Mouse (Mus musculus) bone marrow, adult 2 months (tissue): Measurements from ENCODE around the gene Ipo5.

Experiments
- CTCF ChIP-seq: fragments of 200-500 bp; IDR thresholded peaks from 2 replicates; pipeline ENCODE4 v1.5.1; 2011; ENCODE audit warnings: low read length, control low read depth; ENCODE audit not compliant: control insufficient read depth, insufficient read depth
- POLR2A ChIP-seq: fragments of 200-500 bp; IDR thresholded peaks from 2 replicates; pipeline ENCODE4 v1.6.1; 2011; ENCODE audit warnings: low read depth, mild to moderate bottlenecking, control low read depth, low read length, borderline replicate concordance; ENCODE audit not compliant: control insufficient read depth

DNA sequence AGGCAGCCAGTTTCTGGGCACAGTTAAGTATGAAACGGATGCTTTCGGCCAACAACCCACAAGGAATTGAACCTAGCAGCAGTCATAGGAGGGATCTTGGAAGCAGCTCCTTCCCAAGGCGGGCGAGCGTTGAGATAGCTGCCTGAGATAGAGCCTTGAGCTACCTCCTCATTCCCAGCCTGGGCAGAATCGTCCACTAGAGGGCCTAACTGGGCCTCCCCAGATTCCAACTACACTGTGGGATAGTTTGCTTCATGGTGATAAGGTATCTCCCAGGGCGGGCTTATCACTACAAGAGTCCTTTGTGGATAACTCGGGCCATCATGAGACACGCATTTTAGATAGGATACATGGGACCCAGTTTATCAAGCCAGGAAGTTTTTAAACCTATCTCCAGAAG, 35.9 kb upstream of the Ipo5 start:
- no peak for TF ChIP-seq CTCF
- no peak for TF ChIP-seq POLR2A
